Mouse (Mus musculus): Measurements from ENCODE around the gene Gatad2a.
"Not testable (repeated sequence)": the region's sequence is repeated elsewhere in the genome, so short reads cannot be mapped to it uniquely, and the experiment has no call there.

GRCm38 (mm10) chr8:69942495-69942894 is 53.7 kb downstream of the Gatad2a start:
- not testable (repeated sequence) for TF ChIP-seq CTCF (IDR thresholded peaks at IDR 0.05; ENCODE audit: low read depth, low read length); GATA1 (IDR thresholded peaks at IDR 0.05; ENCODE audit: borderline replicate concordance, low read length); TAL1 (conservative IDR thresholded peaks at IDR 0.05; ENCODE audit: low read depth, low read length); POLR2AphosphoS5 (IDR thresholded peaks at IDR 0.05; ENCODE audit: insufficient replicate concordance, low read depth, low read length); GATA2 (IDR thresholded peaks at IDR 0.05; ENCODE audit: borderline replicate concordance, low read depth, low read length)
